Mouse (Mus musculus) frontal cortex, postnatal 25 days (tissue): ENCODE measurements around the gene Tmem163.
A peak's percentile ranks its signal among the peaks of the same experiment; 100 is the strongest.

ENCODE experiments used
- DNase-seq, 2 experiments: peaks; one replicate each; pipeline ENCODE4 v3.0.0; 2022; ENCODE audit warnings: low spot score in 2 of 2

Gene Tmem163

GRCm38 (mm10) chr1:127500219-127500618 is 179.1 kb downstream of the Tmem163 start:
- peak; percentile 68 to 76 for DNase-seq

- no peak for DNase-seq
Measured at GRCm38 (mm10) chr1:127498746-127499145, 180.6 kb downstream of the Tmem163 start.

- no peak for DNase-seq
Measured at GRCm38 (mm10) chr1:127496737-127497543, 182.4 kb downstream of the Tmem163 start.

- peak in 1 of 2 experiments; percentile 40 for DNase-seq
Measured at GRCm38 (mm10) chr1:127487161-127487560, 192.2 kb downstream of the Tmem163 start.

- DNase-seq = peak; percentile 40 to 44
Measured at GRCm38 (mm10) chr1:127484826-127485225, 194.5 kb downstream of the Tmem163 start.

GRCm38 (mm10) chr1:127484188-127484587 is 195.2 kb downstream of the Tmem163 start:
- DNase-seq = no peak

- DNase-seq = no peak
Measured at GRCm38 (mm10) chr1:127482911-127483310, 196.4 kb downstream of the Tmem163 start.

GRCm38 (mm10) chr1:127475756-127476155 is 203.6 kb downstream of the Tmem163 start:
- no peak for DNase-seq

- no peak for DNase-seq
Measured at GRCm38 (mm10) chr1:127470175-127470574, 209.2 kb downstream of the Tmem163 start.

- no peak for DNase-seq
Measured at GRCm38 (mm10) chr1:127467238-127467637, 212.1 kb downstream of the Tmem163 start.

- no peak for DNase-seq
Measured at GRCm38 (mm10) chr1:127465292-127465691, 214.1 kb downstream of the Tmem163 start.

- DNase-seq = no peak
Measured at GRCm38 (mm10) chr1:127464041-127464440, 215.3 kb downstream of the Tmem163 start.

- DNase-seq = peak in 1 of 2 experiments; percentile 25
Measured at GRCm38 (mm10) chr1:127461017-127461416, 218.3 kb downstream of the Tmem163 start.

GRCm38 (mm10) chr1:127459576-127459975 is 219.8 kb downstream of the Tmem163 start:
- no peak for DNase-seq

GRCm38 (mm10) chr1:127459015-127459451 is 220.3 kb downstream of the Tmem163 start:
- peak; percentile 15 to 47 for DNase-seq

- no peak for DNase-seq
Measured at GRCm38 (mm10) chr1:127453397-127453796, 226.0 kb downstream of the Tmem163 start.

GRCm38 (mm10) chr1:127444836-127445485 is 234.4 kb downstream of the Tmem163 start:
- DNase-seq = no peak

GRCm38 (mm10) chr1:127442880-127443877 is 236.2 kb downstream of the Tmem163 start:
- DNase-seq = no peak

- no peak for DNase-seq
Measured at GRCm38 (mm10) chr1:127441736-127442135, 237.6 kb downstream of the Tmem163 start.

GRCm38 (mm10) chr1:127441007-127441406 is 238.3 kb downstream of the Tmem163 start:
- no peak for DNase-seq

- DNase-seq = no peak
Measured at GRCm38 (mm10) chr1:127439452-127439891, 239.9 kb downstream of the Tmem163 start.

GRCm38 (mm10) chr1:127437091-127437490 is 242.3 kb downstream of the Tmem163 start:
- no peak for DNase-seq
